Mouse (Mus musculus): ENCODE measurements around the gene Pih1d1. TPM values are rescaled to one million over a fixed set of nuclear protein-coding genes. Genes with fewer than 3 reads are reported as not detected.

The Pih1d1 gene
- 30.4 TPM for polyA plus RNA-seq (2017; shearing (Covaris generic))

GRCm38 (mm10) chr7:45154096-45154992 lies at the start of gene Pih1d1, which contains the start of gene Aldh16a1:
Pih1d1 (plus strand) TSS chr7:45154303.
Aldh16a1 (minus strand) TSS chr7:45154584.

GRCm38 (mm10) chr7:45124224-45125143 lies 29.6 kb upstream of the Pih1d1 start, which contains the start of gene Rps11:
Rps11 (minus strand) TSS chr7:45124439.

GRCm38 (mm10) chr7:45128624-45129246 lies 25.4 kb upstream of the Pih1d1 start, which contains the start of gene Rpl13a:
Rpl13a (minus strand) TSS chr7:45128761.

GRCm38 (mm10) chr7:45135993-45136567 lies 18.0 kb upstream of the Pih1d1 start, which contains the start of the genes Gm45713 and Flt3l:
Gm45713 (minus strand) TSS chr7:45136231.
Flt3l (minus strand) TSS chr7:45136432.

GRCm38 (mm10) chr7:45163735-45164490 lies 9.8 kb downstream of the Pih1d1 start, which contains the start of gene Slc17a7:
Slc17a7 (plus strand) TSS chr7:45163949.

GRCm38 (mm10) chr7:45179469-45179868 lies 25.4 kb downstream of the Pih1d1 start, which contains the start of gene Gfy:
Gfy (minus strand) TSS chr7:45179569.

GRCm38 (mm10) chr7:45180896-45181477 lies 26.9 kb downstream of the Pih1d1 start, which contains the start of gene Pth2:
Pth2 (plus strand) TSS chr7:45180995.

DNA sequence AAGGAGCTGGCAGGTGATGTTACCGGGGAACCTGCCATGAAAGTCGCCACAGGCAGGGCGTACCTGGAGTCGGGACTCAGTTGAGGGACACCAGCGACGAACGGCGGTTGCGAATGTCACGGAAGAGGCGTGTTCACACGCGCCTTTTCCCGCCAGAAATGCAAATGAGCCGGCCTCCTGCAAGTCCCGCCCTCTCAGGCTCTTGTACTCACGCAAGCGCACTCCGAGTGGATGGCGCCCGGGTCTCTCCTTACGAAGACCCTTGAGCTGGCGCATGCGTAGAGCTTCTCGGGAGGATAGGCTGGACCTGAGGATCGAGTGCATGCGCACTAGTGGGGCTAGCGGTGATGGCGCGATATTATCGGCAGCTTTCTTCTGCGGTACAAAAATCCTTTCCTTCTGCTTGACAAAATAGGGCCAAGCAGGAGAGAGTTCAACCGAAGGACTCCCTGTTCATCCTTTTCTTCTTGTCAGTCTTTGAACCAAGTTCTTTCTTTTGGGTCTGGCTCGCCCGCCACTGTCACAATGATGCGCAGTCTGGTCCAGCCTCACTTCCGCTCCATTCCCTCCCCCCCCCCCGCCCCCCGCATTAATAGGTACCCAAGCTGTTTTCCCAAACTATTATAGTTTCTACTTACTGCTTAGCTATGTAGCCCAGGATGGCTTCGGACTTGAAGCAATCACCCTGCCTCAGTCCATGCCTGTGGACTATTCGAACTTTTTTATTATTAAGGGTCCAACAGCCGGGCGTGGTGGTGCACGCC lies 50.5 kb downstream of the Pih1d1 start, which contains the start of gene Ccdc155:
Ccdc155 (minus strand) TSS at position 513 of the 764 bp plus-strand sequence.

Other genes starting within 250 kb of the Pih1d1 start
- gene Ap2a1, start 224.8 kb upstream of the Pih1d1 start, polyA plus RNA-seq (2017; shearing (Covaris generic)): 53.1 TPM
- not detected for gene Tsks, start 211.1 kb upstream of the Pih1d1 start, polyA plus RNA-seq (2017; shearing (Covaris generic))
- not detected for gene Cpt1c, start 179.5 kb upstream of the Pih1d1 start, polyA plus RNA-seq (2017; shearing (Covaris generic))
- 161 TPM for gene Prmt1, start 167.7 kb upstream of the Pih1d1 start, polyA plus RNA-seq (2017; shearing (Covaris generic))
- gene Irf3, start 156.7 kb upstream of the Pih1d1 start, polyA plus RNA-seq (2017; shearing (Covaris generic)): 172 TPM
- gene Bcl2l12, start 155.6 kb upstream of the Pih1d1 start, polyA plus RNA-seq (2017; shearing (Covaris generic)): 17.5 TPM
- gene Scaf1, start 137.9 kb upstream of the Pih1d1 start, polyA plus RNA-seq (2017; shearing (Covaris generic)): 27.3 TPM
- gene Rras, start 136.3 kb upstream of the Pih1d1 start, polyA plus RNA-seq (2017; shearing (Covaris generic)): 11.5 TPM
- 2.2 TPM for gene Prr12, start 101.4 kb upstream of the Pih1d1 start, polyA plus RNA-seq (2017; shearing (Covaris generic))
- 104 TPM for gene Nosip, start 91.9 kb upstream of the Pih1d1 start, polyA plus RNA-seq (2017; shearing (Covaris generic))
- 1.7 TPM for gene Prrg2, start 91.6 kb upstream of the Pih1d1 start, polyA plus RNA-seq (2017; shearing (Covaris generic))
- 10.6 TPM for gene Rcn3, start 62.1 kb upstream of the Pih1d1 start, polyA plus RNA-seq (2017; shearing (Covaris generic))
- 6.2 TPM for gene Fcgrt, start 50.5 kb upstream of the Pih1d1 start, polyA plus RNA-seq (2017; shearing (Covaris generic))
- gene Rps11, start 29.9 kb upstream of the Pih1d1 start, polyA plus RNA-seq (2017; shearing (Covaris generic)): 2,728 TPM
- 3,371 TPM for gene Rpl13a, start 25.5 kb upstream of the Pih1d1 start, polyA plus RNA-seq (2017; shearing (Covaris generic))
- gene Gm45713, start 18.1 kb upstream of the Pih1d1 start, polyA plus RNA-seq (2017; shearing (Covaris generic)): not detected
- 252 TPM for gene Flt3l, start 17.9 kb upstream of the Pih1d1 start, polyA plus RNA-seq (2017; shearing (Covaris generic))
- gene Aldh16a1, start 281 bp downstream of the Pih1d1 start, polyA plus RNA-seq (2017; shearing (Covaris generic)): 42.7 TPM
- gene Slc17a7, start 9.6 kb downstream of the Pih1d1 start, polyA plus RNA-seq (2017; shearing (Covaris generic)): 0.20 TPM
- gene Gfy, start 25.3 kb downstream of the Pih1d1 start, polyA plus RNA-seq (2017; shearing (Covaris generic)): not detected
- gene Pth2, start 26.7 kb downstream of the Pih1d1 start, polyA plus RNA-seq (2017; shearing (Covaris generic)): not detected
- gene Ccdc155, start 50.6 kb downstream of the Pih1d1 start, polyA plus RNA-seq (2017; shearing (Covaris generic)): not detected
- 2.7 TPM for gene Dkkl1, start 57.8 kb downstream of the Pih1d1 start, polyA plus RNA-seq (2017; shearing (Covaris generic))
- gene Tead2, start 61.5 kb downstream of the Pih1d1 start, polyA plus RNA-seq (2017; shearing (Covaris generic)): 0.95 TPM
- gene Cd37, start 84.8 kb downstream of the Pih1d1 start, polyA plus RNA-seq (2017; shearing (Covaris generic)): 402 TPM
- gene Slc6a16, start 86.8 kb downstream of the Pih1d1 start, polyA plus RNA-seq (2017; shearing (Covaris generic)): not detected
- gene Slc6a21, start 123.2 kb downstream of the Pih1d1 start, polyA plus RNA-seq (2017; shearing (Covaris generic)): not detected
- gene Trpm4, start 179.5 kb downstream of the Pih1d1 start, polyA plus RNA-seq (2017; shearing (Covaris generic)): 8.0 TPM
- gene Hrc, start 181.0 kb downstream of the Pih1d1 start, polyA plus RNA-seq (2017; shearing (Covaris generic)): not detected
- not detected for gene Ppfia3, start 212.7 kb downstream of the Pih1d1 start, polyA plus RNA-seq (2017; shearing (Covaris generic))
- gene Lin7b, start 216.3 kb downstream of the Pih1d1 start, polyA plus RNA-seq (2017; shearing (Covaris generic)): not detected
- 236 TPM for gene Snrnp70, start 241.4 kb downstream of the Pih1d1 start, polyA plus RNA-seq (2017; shearing (Covaris generic))